Mouse (Mus musculus) mature B cell (primary cell): ENCODE data around the gene Slc35a1.
"Not testable (repeated sequence)": the region's sequence is repeated elsewhere in the genome, so short reads cannot be mapped to it uniquely, and the experiment has no call there.

ENCODE experiments used
- in situ Hi-C: fragments of 300-500 bp; cut with MboI; formaldehyde crosslinking; loops from 2 replicates; pipeline ENCODE4 v1.14.3; 2019

Slc35a1 gene

GRCm38 (mm10) chr4:34686874-34687567 is at the start of gene Slc35a1:
Slc35a1 (minus strand) TSS chr4:34687438.
- in situ Hi-C loops = loop anchor here (25.0 kb wide), 1 partner anchor 225 kb away; no protein-coding TSS in a partner anchor

GRCm38 (mm10) chr4:34734461-34734860 is 47.2 kb upstream of the Slc35a1 start:
- in situ Hi-C loops = no loop called here

- in situ Hi-C loops = not testable (repeated sequence)
Measured at GRCm38 (mm10) chr4:34733415-34733814, 46.2 kb upstream of the Slc35a1 start.

- in situ Hi-C loops = no loop called here
Measured at GRCm38 (mm10) chr4:34729851-34730341, 42.7 kb upstream of the Slc35a1 start, which contains the start of gene Cfap206. Cfap206 (minus strand) TSS chr4:34730206.

GRCm38 (mm10) chr4:34725710-34726109 is 38.5 kb upstream of the Slc35a1 start:
- in situ Hi-C loops = not testable (repeated sequence)

GRCm38 (mm10) chr4:34724306-34724705 is 37.1 kb upstream of the Slc35a1 start:
- in situ Hi-C loops = no loop called here

GRCm38 (mm10) chr4:34723186-34723585 is 35.9 kb upstream of the Slc35a1 start:
- in situ Hi-C loops = no loop called here

- in situ Hi-C loops = no loop called here
Measured at GRCm38 (mm10) chr4:34720127-34720895, 33.1 kb upstream of the Slc35a1 start.

GRCm38 (mm10) chr4:34719421-34719820 is 32.2 kb upstream of the Slc35a1 start:
- in situ Hi-C loops = no loop called here

GRCm38 (mm10) chr4:34715062-34715461 is 27.8 kb upstream of the Slc35a1 start:
- in situ Hi-C loops = no loop called here

- in situ Hi-C loops = no loop called here
Measured at GRCm38 (mm10) chr4:34708127-34708526, 20.9 kb upstream of the Slc35a1 start.

GRCm38 (mm10) chr4:34707248-34707647 is 20.0 kb upstream of the Slc35a1 start:
- in situ Hi-C loops = no loop called here

- in situ Hi-C loops = no loop called here
Measured at GRCm38 (mm10) chr4:34703029-34703428, 15.8 kb upstream of the Slc35a1 start.

- in situ Hi-C loops = no loop called here
Measured at GRCm38 (mm10) chr4:34702231-34702630, 15.0 kb upstream of the Slc35a1 start.

GRCm38 (mm10) chr4:34701528-34701927 is 14.3 kb upstream of the Slc35a1 start:
- in situ Hi-C loops = no loop called here

GRCm38 (mm10) chr4:34688021-34688420 is 783 bp upstream of the Slc35a1 start:
- in situ Hi-C loops = loop anchor here (25.0 kb wide), 1 partner anchor 224 kb away; no protein-coding TSS in a partner anchor

- in situ Hi-C loops = loop anchor here (25.0 kb wide), 1 partner anchor 232 kb away; no protein-coding TSS in a partner anchor
Measured at GRCm38 (mm10) chr4:34680530-34680929, 6.7 kb downstream of the Slc35a1 start.

GRCm38 (mm10) chr4:34673721-34674120 is 13.5 kb downstream of the Slc35a1 start:
- in situ Hi-C loops = no loop called here

- in situ Hi-C loops = no loop called here
Measured at GRCm38 (mm10) chr4:34667923-34668322, 19.3 kb downstream of the Slc35a1 start.

- in situ Hi-C loops = no loop called here
Measured at GRCm38 (mm10) chr4:34661927-34662326, 25.3 kb downstream of the Slc35a1 start.

GRCm38 (mm10) chr4:34661514-34661913 is 25.7 kb downstream of the Slc35a1 start:
- in situ Hi-C loops = no loop called here

- in situ Hi-C loops = no loop called here
Measured at GRCm38 (mm10) chr4:34659012-34659411, 28.2 kb downstream of the Slc35a1 start.

GRCm38 (mm10) chr4:34656101-34656500 is 31.1 kb downstream of the Slc35a1 start:
- in situ Hi-C loops = no loop called here
